Mouse (Mus musculus): ENCODE measurements around the gene Nkx1-2.

GRCm38 (mm10) chr7:132593762-132594161, 5.7 kb downstream of the Nkx1-2 start:
- TF ChIP-seq ZC3H11A (IDR thresholded peaks at IDR 0.05; ENCODE audit: borderline replicate concordance, low read depth, low read length) (no peak), ZNF384 (IDR thresholded peaks at IDR 0.05; ENCODE audit: low read depth, low read length) (no peak), CHD2 (IDR thresholded peaks at IDR 0.05; ENCODE audit: low read depth, low read length) (no peak), HCFC1 (IDR thresholded peaks at IDR 0.05; ENCODE audit: borderline replicate concordance, insufficient read depth, low read length) (no peak)

All from ES-E14 (cell line).